Mouse (Mus musculus): ENCODE measurements around the gene Olfr1369-ps1. TPM values are rescaled to one million over a fixed set of nuclear protein-coding genes. Genes with fewer than 3 reads are reported as not detected.

Olfr1369-ps1 gene
- not detected for total RNA-seq (2023)

DNA sequence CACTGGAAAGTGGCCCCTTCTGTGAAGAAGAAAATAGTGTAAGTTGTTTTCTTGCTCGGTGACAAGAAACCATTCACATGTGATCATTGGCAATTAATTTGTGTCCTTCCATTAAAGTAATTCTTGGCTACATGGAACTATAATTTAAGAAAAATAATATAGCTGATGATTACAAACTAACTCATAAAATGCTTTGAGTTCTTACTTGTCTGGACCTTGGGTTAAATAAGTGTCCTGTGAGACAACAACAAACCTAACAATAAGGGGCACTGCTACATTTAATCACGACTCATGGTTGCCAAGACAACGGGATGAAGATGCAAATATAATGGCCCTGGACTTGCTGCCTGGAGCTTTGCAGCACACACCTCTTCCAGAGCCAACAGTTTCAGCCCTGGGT is at the start of gene Olfr1369-ps1:
Olfr1369-ps1 (plus strand) TSS at position 301 of the 400 bp plus-strand sequence.

DNA sequence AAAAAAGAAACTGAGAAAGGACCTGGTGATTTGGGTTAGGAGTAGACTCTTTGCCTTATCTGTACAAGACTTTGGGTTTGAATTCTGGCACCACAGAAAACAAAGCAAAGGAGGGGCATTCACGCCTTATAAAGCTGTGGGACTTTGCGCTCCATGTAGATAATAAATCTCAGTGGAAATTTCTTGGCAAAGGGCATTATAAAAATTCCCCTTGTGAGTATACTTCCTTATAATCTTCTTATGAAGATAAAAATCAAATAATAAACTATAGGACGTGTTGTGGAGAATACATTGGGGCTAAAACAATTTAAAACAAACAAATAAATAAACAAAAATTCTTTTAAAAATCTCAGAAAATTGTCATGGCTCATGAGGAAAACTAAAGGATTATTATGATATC is 36.4 kb upstream of the Olfr1369-ps1 start, which contains the start of gene Olfr1370:
Olfr1370 (minus strand) TSS at position 101 of the 400 bp plus-strand sequence.

DNA sequence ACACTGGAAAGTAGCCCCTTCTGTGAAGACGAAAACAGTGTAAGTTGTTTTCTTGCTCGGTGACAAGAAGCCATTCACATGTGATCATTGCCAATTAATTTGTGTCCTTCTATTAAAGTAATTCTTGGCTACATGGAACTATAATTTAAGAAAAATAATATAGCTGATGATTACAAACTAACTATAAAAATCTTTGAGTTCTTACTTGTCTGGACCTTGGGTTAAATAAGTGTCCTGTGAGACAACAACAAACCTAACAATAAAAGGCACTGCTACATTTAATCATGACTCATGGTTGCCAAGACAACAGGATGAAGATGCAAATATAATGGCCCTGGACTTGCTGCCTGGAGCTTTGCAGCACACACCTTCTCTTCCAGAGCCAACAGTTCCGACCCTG is 18.1 kb downstream of the Olfr1369-ps1 start, which contains the start of gene Olfr263:
Olfr263 (plus strand) TSS at position 301 of the 400 bp plus-strand sequence.

GRCm38 (mm10) chr13:21145767-21146166 is 34.5 kb downstream of the Olfr1369-ps1 start, which contains the start of gene Olfr1368:
Olfr1368 (minus strand) TSS chr13:21145867.

Other genes with a start within 250 kb of the Olfr1369-ps1 start
- not detected for gene Olfr1370, start 36.5 kb upstream of the Olfr1369-ps1 start, total RNA-seq (2023)
- gene Olfr263, start 18.2 kb downstream of the Olfr1369-ps1 start, total RNA-seq (2023) = not detected
- gene Olfr1368, start 34.4 kb downstream of the Olfr1369-ps1 start, total RNA-seq (2023) = not detected
- 10 to 100 TPM; 44.1 to 48.4 TPM for gene Trim27, start 68.0 kb downstream of the Olfr1369-ps1 start, total RNA-seq (2023)
- not detected for gene Gpx5, start 181.2 kb downstream of the Olfr1369-ps1 start, total RNA-seq (2023)
- gene Gpx6, start 200.6 kb downstream of the Olfr1369-ps1 start, total RNA-seq (2023) = not detected
- not detected for gene Olfr1367, start 235.4 kb downstream of the Olfr1369-ps1 start, total RNA-seq (2023)

Measured in neutrophil, adult 59 days (primary cell).